Mouse (Mus musculus): ENCODE measurements around the gene Dmrtc1a.
"Not testable (repeated sequence)": the region's sequence is repeated elsewhere in the genome, so short reads cannot be mapped to it uniquely, and the experiment has no call there.

Dmrtc1a gene

GRCm38 (mm10) chrX:102908587-102908986, at the start of gene Dmrtc1a, which contains the start of gene 1700011M02Rik:
Dmrtc1a (minus strand) TSS chrX:102908687.
1700011M02Rik (plus strand) TSS chrX:102908905.
- CTCF ChIA-PET: not testable (repeated sequence)

GRCm38 (mm10) chrX:102950136-102950535, 41.6 kb upstream of the Dmrtc1a start:
- CTCF ChIA-PET: not testable (repeated sequence)

GRCm38 (mm10) chrX:102936743-102937142, 28.3 kb upstream of the Dmrtc1a start:
- CTCF ChIA-PET: no interaction called here

- CTCF ChIA-PET: no interaction called here
Observed at GRCm38 (mm10) chrX:102934395-102934764, 25.9 kb upstream of the Dmrtc1a start.

GRCm38 (mm10) chrX:102933571-102934394, 25.3 kb upstream of the Dmrtc1a start:
- CTCF ChIA-PET: no interaction called here

GRCm38 (mm10) chrX:102932992-102933570, 24.6 kb upstream of the Dmrtc1a start:
- CTCF ChIA-PET: no interaction called here

GRCm38 (mm10) chrX:102928072-102928471, 19.6 kb upstream of the Dmrtc1a start, which contains the start of gene 1700018G05Rik:
1700018G05Rik (plus strand) TSS chrX:102928372.
- CTCF ChIA-PET: not testable (repeated sequence)

GRCm38 (mm10) chrX:102926707-102927106, 18.2 kb upstream of the Dmrtc1a start:
- CTCF ChIA-PET: not testable (repeated sequence)

- CTCF ChIA-PET: not testable (repeated sequence)
Observed at GRCm38 (mm10) chrX:102914823-102915222, 6.3 kb upstream of the Dmrtc1a start.

GRCm38 (mm10) chrX:102867871-102868270, 40.6 kb downstream of the Dmrtc1a start, which contains the start of gene 1700031F05Rik:
1700031F05Rik (minus strand) TSS chrX:102867971.
- CTCF ChIA-PET: no interaction called here

- CTCF ChIA-PET: not testable (repeated sequence)
Observed at GRCm38 (mm10) chrX:102854516-102854915, 54.0 kb downstream of the Dmrtc1a start, which contains the start of gene Dmrtc1c2. Dmrtc1c2 (minus strand) TSS chrX:102854616.
